Mouse (Mus musculus): ENCODE results near the gene Sapcd1. TPM values are rescaled to one million over a fixed set of nuclear protein-coding genes. Genes with fewer than 3 reads are reported as not detected.

The Sapcd1 gene
- polyA plus RNA-seq, 1 experiment from 2014 or later = 12.2 TPM

GRCm38 (mm10) chr17:35021163-35021808, 6.5 kb downstream of the Sapcd1 start:
- Histone ChIP-seq H3K27me3 (replicated peaks; ENCODE audit: control insufficient read depth, insufficient read depth, low read length) (no peaks in the 10 kb centered on the region), H3K9me3 (ENCODE audit: control insufficient read depth, low read length) (no peaks in the 10 kb centered on the region), H3K9ac (ENCODE audit: low read depth, low read length) (no peak overlapping the region), H3K27ac (replicated peaks; ENCODE audit: low read depth, low read length) (no peak overlapping the region; the same call in 1 of the 2 replicates), H3K4me3 (ENCODE audit: low read depth, low read length) (no peak overlapping the region), H3K4me2 (ENCODE audit: low read depth, low read length) (peak overlapping the region; percentile 28; the same call in 1 of the 2 replicates), H3K36me3 (ENCODE audit: control insufficient read depth, insufficient read depth, low read length) (peaks cover 6% of the 10 kb centered on the region), H3K4me1 (ENCODE audit: control insufficient read depth, insufficient read depth, low read length) (peaks cover 4% of the 10 kb centered on the region)
- DNase-seq (ENCODE audit: low spot score) (peak; percentile 81), ATAC-seq (ENCODE audit: low read depth) (peak; percentile 58)
- 10% methylated on average over 16 of the region's 17 CpGs for WGBS

- no peak for ATAC-seq (ENCODE audit: low read depth)
These were observed 7.3 kb downstream of the Sapcd1 start for GRCm38 (mm10) chr17:35020551-35020950.

GRCm38 (mm10) chr17:35019894-35020293, 7.9 kb downstream of the Sapcd1 start:
- H3K9ac ChIP-seq (ENCODE audit: low read depth, low read length) = no peak overlapping the region
- no peak overlapping the region for H3K4me2 ChIP-seq (ENCODE audit: low read depth, low read length)
- H3K4me3 ChIP-seq (ENCODE audit: low read depth, low read length) = no peak overlapping the region
- H3K4me1 ChIP-seq (ENCODE audit: control insufficient read depth, insufficient read depth, low read length) = no peaks in the 10 kb centered on the region
- no peaks in the 10 kb centered on the region for H3K27me3 ChIP-seq (replicated peaks; ENCODE audit: control insufficient read depth, insufficient read depth, low read length)
- H3K9me3 ChIP-seq (ENCODE audit: control insufficient read depth, low read length) = no peaks in the 10 kb centered on the region
- H3K27ac ChIP-seq (replicated peaks; ENCODE audit: low read depth, low read length) = no peak overlapping the region
- ATAC-seq (ENCODE audit: low read depth) (no peak), DNase-seq (ENCODE audit: low spot score) (no peak)
- 62% methylated on average over 11 of the region's 11 CpGs for WGBS
- peaks cover 20% of the 10 kb centered on the region for H3K36me3 ChIP-seq (ENCODE audit: control insufficient read depth, insufficient read depth, low read length)

More at GRCm38 (mm10) chr17:35020551-35020950, 7.3 kb downstream of the Sapcd1 start:
- no peak for DNase-seq (ENCODE audit: low spot score)
- 81% methylated on average over 8 of the region's 8 CpGs for WGBS
- no peaks in the 10 kb centered on the region for H3K27me3 ChIP-seq (replicated peaks; ENCODE audit: control insufficient read depth, insufficient read depth, low read length)
- no peak overlapping the region for H3K4me2 ChIP-seq (ENCODE audit: low read depth, low read length)
- H3K9ac ChIP-seq (ENCODE audit: low read depth, low read length) = no peak overlapping the region
- H3K27ac ChIP-seq (replicated peaks; ENCODE audit: low read depth, low read length) = no peak overlapping the region
- H3K36me3 ChIP-seq (ENCODE audit: control insufficient read depth, insufficient read depth, low read length) = peaks cover 13% of the 10 kb centered on the region
- no peaks in the 10 kb centered on the region for H3K4me1 ChIP-seq (ENCODE audit: control insufficient read depth, insufficient read depth, low read length)
- no peak overlapping the region for H3K4me3 ChIP-seq (ENCODE audit: low read depth, low read length)
- no peaks in the 10 kb centered on the region for H3K9me3 ChIP-seq (ENCODE audit: control insufficient read depth, low read length)

- H3K27ac ChIP-seq (replicated peaks; ENCODE audit: low read depth, low read length) = no peak overlapping the region
- H3K9ac ChIP-seq (ENCODE audit: low read depth, low read length) = no peak overlapping the region
- H3K36me3 ChIP-seq (ENCODE audit: control insufficient read depth, insufficient read depth, low read length) = peaks cover 37% of the 10 kb centered on the region
- ATAC-seq (ENCODE audit: low read depth) (no peak), DNase-seq (ENCODE audit: low spot score) (no peak)
- H3K4me1 ChIP-seq (ENCODE audit: control insufficient read depth, insufficient read depth, low read length) = no peaks in the 10 kb centered on the region
- H3K4me2 ChIP-seq (ENCODE audit: low read depth, low read length) = no peak overlapping the region
- WGBS = 87% methylated on average over 3 of the region's 3 CpGs
- H3K27me3 ChIP-seq (replicated peaks; ENCODE audit: control insufficient read depth, insufficient read depth, low read length) = no peaks in the 10 kb centered on the region
- H3K9me3 ChIP-seq (ENCODE audit: control insufficient read depth, low read length) = no peaks in the 10 kb centered on the region
- H3K4me3 ChIP-seq (ENCODE audit: low read depth, low read length) = no peak overlapping the region
These were observed 9.6 kb downstream of the Sapcd1 start for GRCm38 (mm10) chr17:35018171-35018570.

GRCm38 (mm10) chr17:35017706-35018030, 10.1 kb downstream of the Sapcd1 start:
- Histone ChIP-seq H3K9ac (ENCODE audit: low read depth, low read length) (no peak overlapping the region), H3K4me2 (ENCODE audit: low read depth, low read length) (no peak overlapping the region), H3K4me3 (ENCODE audit: low read depth, low read length) (no peak overlapping the region), H3K4me1 (ENCODE audit: control insufficient read depth, insufficient read depth, low read length) (no peaks in the 10 kb centered on the region), H3K27me3 (replicated peaks; ENCODE audit: control insufficient read depth, insufficient read depth, low read length) (no peaks in the 10 kb centered on the region), H3K9me3 (ENCODE audit: control insufficient read depth, low read length) (no peaks in the 10 kb centered on the region), H3K27ac (replicated peaks; ENCODE audit: low read depth, low read length) (no peak overlapping the region), H3K36me3 (ENCODE audit: control insufficient read depth, insufficient read depth, low read length) (peaks cover 42% of the 10 kb centered on the region)
- DNase-seq (ENCODE audit: low spot score) (no peak), ATAC-seq (ENCODE audit: low read depth) (no peak)
- WGBS = 73% methylated on average over 14 of the region's 14 CpGs

GRCm38 (mm10) chr17:35016791-35017705, 10.8 kb downstream of the Sapcd1 start:
- ATAC-seq (ENCODE audit: low read depth) = no peak
- H3K27me3 ChIP-seq (replicated peaks; ENCODE audit: control insufficient read depth, insufficient read depth, low read length) = no peaks in the 10 kb centered on the region

GRCm38 (mm10) chr17:35016376-35016775, 11.4 kb downstream of the Sapcd1 start, which contains the start of gene Vwa7:
TSS of gene Vwa7 (plus strand) at chr17:35016579.
- ATAC-seq (ENCODE audit: low read depth) (peak; percentile 41), DNase-seq (ENCODE audit: low spot score) (peak; percentile 58)
- Histone ChIP-seq H3K9ac (ENCODE audit: low read depth, low read length) (peak within 1 kb of the TSS; percentile 37; the same call in 1 of the 2 replicates), H3K27ac (replicated peaks; ENCODE audit: low read depth, low read length) (no peak within 1 kb of the TSS), H3K4me3 (ENCODE audit: low read depth, low read length) (no peak within 1 kb of the TSS), H3K27me3 (replicated peaks; ENCODE audit: control insufficient read depth, insufficient read depth, low read length) (no peaks in the 10 kb centered on the region), H3K4me1 (ENCODE audit: control insufficient read depth, insufficient read depth, low read length) (no peaks in the 10 kb centered on the region), H3K4me2 (ENCODE audit: low read depth, low read length) (no peak within 1 kb of the TSS), H3K9me3 (ENCODE audit: control insufficient read depth, low read length) (no peaks in the 10 kb centered on the region), H3K36me3 (ENCODE audit: control insufficient read depth, insufficient read depth, low read length) (peaks cover 55% of the 10 kb centered on the region)
- WGBS = 48% methylated on average over 11 of the region's 12 CpGs

More at GRCm38 (mm10) chr17:35016791-35017705, 10.8 kb downstream of the Sapcd1 start:
- Histone ChIP-seq H3K4me3 (ENCODE audit: low read depth, low read length) (no peak overlapping the region), H3K27ac (replicated peaks; ENCODE audit: low read depth, low read length) (no peak overlapping the region), H3K4me2 (ENCODE audit: low read depth, low read length) (no peak overlapping the region), H3K4me1 (ENCODE audit: control insufficient read depth, insufficient read depth, low read length) (no peaks in the 10 kb centered on the region), H3K36me3 (ENCODE audit: control insufficient read depth, insufficient read depth, low read length) (peaks cover 48% of the 10 kb centered on the region), H3K9me3 (ENCODE audit: control insufficient read depth, low read length) (no peaks in the 10 kb centered on the region), H3K9ac (ENCODE audit: low read depth, low read length) (no peak overlapping the region)
- 74% methylated on average over 10 of the region's 10 CpGs for WGBS
- DNase-seq (ENCODE audit: low spot score) = no peak

GRCm38 (mm10) chr17:35015296-35015695, 12.5 kb downstream of the Sapcd1 start:
- no peaks in the 10 kb centered on the region for H3K4me1 ChIP-seq (ENCODE audit: control insufficient read depth, insufficient read depth, low read length)
- ATAC-seq (ENCODE audit: low read depth) (no peak), DNase-seq (ENCODE audit: low spot score) (no peak)
- H3K4me2 ChIP-seq (ENCODE audit: low read depth, low read length) = no peak overlapping the region
- no peaks in the 10 kb centered on the region for H3K9me3 ChIP-seq (ENCODE audit: control insufficient read depth, low read length)
- no peak overlapping the region for H3K27ac ChIP-seq (replicated peaks; ENCODE audit: low read depth, low read length)
- H3K27me3 ChIP-seq (replicated peaks; ENCODE audit: control insufficient read depth, insufficient read depth, low read length) = no peaks in the 10 kb centered on the region
- no peak overlapping the region for H3K4me3 ChIP-seq (ENCODE audit: low read depth, low read length)
- H3K9ac ChIP-seq (ENCODE audit: low read depth, low read length) = no peak overlapping the region
- H3K36me3 ChIP-seq (ENCODE audit: control insufficient read depth, insufficient read depth, low read length) = peaks cover 66% of the 10 kb centered on the region
- WGBS = 90% methylated on average over 16 of the region's 16 CpGs

Data from embryonic facial prominence, embryonic 14.5 days (tissue).